Mouse (Mus musculus): ENCODE results near the gene Numa1.
"Not testable (repeated sequence)": the region's sequence is repeated elsewhere in the genome, so short reads cannot be mapped to it uniquely, and the experiment has no call there.

Numa1 gene

GRCm38 (mm10) chr7:101933751-101934240 lies at the start of gene Numa1, which contains the start of gene Lrrc51:
TSS of gene Numa1 (plus strand) at chr7:101934111.
TSS of gene Lrrc51 (minus strand) at chr7:101933895.
- peak; percentile 98 for DNase-seq

GRCm38 (mm10) chr7:101884160-101884559 lies 49.8 kb upstream of the Numa1 start:
- no peak for DNase-seq

- DNase-seq = no peak
Observed at GRCm38 (mm10) chr7:101886274-101886673, 47.6 kb upstream of the Numa1 start.

- DNase-seq = no peak
Observed at GRCm38 (mm10) chr7:101888460-101888859, 45.5 kb upstream of the Numa1 start.

- no peak for DNase-seq
Observed at GRCm38 (mm10) chr7:101895695-101896094, 38.2 kb upstream of the Numa1 start.

GRCm38 (mm10) chr7:101896104-101897066 lies 37.5 kb upstream of the Numa1 start:
- DNase-seq = peak; percentile 98

GRCm38 (mm10) chr7:101900331-101901097 lies 33.4 kb upstream of the Numa1 start:
- DNase-seq = no peak

GRCm38 (mm10) chr7:101901969-101902368 lies 31.9 kb upstream of the Numa1 start:
- no peak for DNase-seq

GRCm38 (mm10) chr7:101902846-101903245 lies 31.1 kb upstream of the Numa1 start:
- DNase-seq = no peak

- DNase-seq = peak; percentile 100
Observed at GRCm38 (mm10) chr7:101905561-101906286, 28.2 kb upstream of the Numa1 start, which contains the start of gene Lamtor1. TSS of gene Lamtor1 (plus strand) at chr7:101905904.

- DNase-seq = no peak
Observed at GRCm38 (mm10) chr7:101906287-101906681, 27.6 kb upstream of the Numa1 start, which contains the start of gene Tomt. TSS of gene Tomt (minus strand) at chr7:101906359.

GRCm38 (mm10) chr7:101906696-101907095 lies 27.2 kb upstream of the Numa1 start:
- peak; percentile 31 for DNase-seq

GRCm38 (mm10) chr7:101908367-101908766 lies 25.5 kb upstream of the Numa1 start:
- peak; percentile 43 for DNase-seq

- no peak for DNase-seq
Observed at GRCm38 (mm10) chr7:101910138-101910537, 23.8 kb upstream of the Numa1 start.

- DNase-seq = no peak
Observed at GRCm38 (mm10) chr7:101911982-101912381, 21.9 kb upstream of the Numa1 start.

- peak; percentile 75 for DNase-seq
Observed at GRCm38 (mm10) chr7:101918071-101918470, 15.8 kb upstream of the Numa1 start.

- DNase-seq = not testable (repeated sequence)
Observed at GRCm38 (mm10) chr7:101925892-101926291, 8.0 kb upstream of the Numa1 start.

- no peak for DNase-seq
Observed at GRCm38 (mm10) chr7:101928093-101928492, 5.8 kb upstream of the Numa1 start.

- DNase-seq = no peak
Observed at GRCm38 (mm10) chr7:101932551-101932950, 1.4 kb upstream of the Numa1 start.

GRCm38 (mm10) chr7:101933300-101933699 lies 611 bp upstream of the Numa1 start:
- DNase-seq = peak; percentile 31

GRCm38 (mm10) chr7:101935957-101936356 lies 2.0 kb downstream of the Numa1 start:
- DNase-seq = no peak

GRCm38 (mm10) chr7:101936996-101937395 lies 3.1 kb downstream of the Numa1 start:
- no peak for DNase-seq

Measured in lung, postnatal 10 days (tissue).